Mouse (Mus musculus) v-Abl transformed pro-B cells (cell line): Measurements from ENCODE around the gene Me1.

Experiments
- in situ Hi-C, 2 experiments: fragments of 400-800 bp; cut with MboI; formaldehyde crosslinking; loops; one replicate each; pipeline ENCODE4 v1.15.1; 2025; ENCODE audit not compliant: unreplicated experiment in 2 of 2

Gene Me1

DNA sequence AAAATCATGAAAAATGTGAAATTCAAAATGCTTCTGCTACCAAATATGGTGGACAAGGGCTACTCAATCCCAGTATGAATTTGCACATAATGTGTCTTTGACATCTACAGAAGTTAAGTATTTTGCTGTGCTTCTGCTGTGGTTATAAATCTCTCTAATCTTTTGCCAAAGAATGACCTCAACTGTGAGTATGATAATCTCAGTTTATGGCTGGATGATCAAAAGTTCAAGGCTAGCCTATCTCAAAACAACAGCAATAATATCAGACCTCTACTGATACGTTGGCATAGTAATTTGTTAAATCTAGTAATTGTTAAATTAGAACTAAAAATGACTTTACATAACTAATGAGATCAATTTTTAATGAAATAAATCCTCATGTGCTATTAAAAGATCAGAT is 80.0 kb downstream of the Me1 start:
- in situ Hi-C loops = no loop called here

DNA sequence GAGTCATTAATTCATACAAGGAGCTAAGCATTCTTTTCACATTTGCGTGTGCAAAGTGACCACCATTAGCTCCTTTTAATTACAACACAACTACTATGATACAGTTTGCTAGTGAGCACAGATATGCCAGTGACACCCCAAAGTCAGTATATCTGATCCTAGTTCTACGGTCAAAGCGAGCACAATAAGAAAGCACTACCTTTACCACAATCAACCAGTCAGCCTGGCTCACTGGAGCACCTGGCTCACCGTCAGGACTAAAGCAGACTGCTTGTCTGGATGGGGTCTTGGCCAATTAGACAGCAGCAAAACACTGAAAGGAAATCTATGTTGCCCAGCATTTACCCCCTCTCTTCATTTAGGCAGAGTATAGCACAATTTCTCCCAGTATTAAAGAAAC is 83.7 kb downstream of the Me1 start:
- in situ Hi-C loops = no loop called here

DNA sequence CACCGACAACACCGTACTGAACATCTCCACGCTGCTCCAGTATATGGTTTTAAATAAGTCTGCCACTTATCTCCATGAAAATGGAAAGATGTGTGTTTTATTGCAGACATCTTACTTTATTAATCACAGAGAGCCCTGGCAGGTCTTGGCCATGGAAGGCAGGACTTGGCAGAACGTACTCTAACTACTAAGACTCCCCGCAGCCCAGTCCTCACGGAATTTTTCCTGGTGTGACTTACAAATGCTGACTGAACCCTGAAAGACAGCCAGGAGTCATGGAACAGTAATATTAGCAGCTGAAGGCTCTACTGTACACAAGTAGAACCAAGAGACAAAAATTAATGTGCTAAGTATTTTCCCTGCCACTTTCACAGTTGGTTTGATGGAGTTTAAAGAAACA is 90.0 kb downstream of the Me1 start:
- in situ Hi-C loops = no loop called here

DNA sequence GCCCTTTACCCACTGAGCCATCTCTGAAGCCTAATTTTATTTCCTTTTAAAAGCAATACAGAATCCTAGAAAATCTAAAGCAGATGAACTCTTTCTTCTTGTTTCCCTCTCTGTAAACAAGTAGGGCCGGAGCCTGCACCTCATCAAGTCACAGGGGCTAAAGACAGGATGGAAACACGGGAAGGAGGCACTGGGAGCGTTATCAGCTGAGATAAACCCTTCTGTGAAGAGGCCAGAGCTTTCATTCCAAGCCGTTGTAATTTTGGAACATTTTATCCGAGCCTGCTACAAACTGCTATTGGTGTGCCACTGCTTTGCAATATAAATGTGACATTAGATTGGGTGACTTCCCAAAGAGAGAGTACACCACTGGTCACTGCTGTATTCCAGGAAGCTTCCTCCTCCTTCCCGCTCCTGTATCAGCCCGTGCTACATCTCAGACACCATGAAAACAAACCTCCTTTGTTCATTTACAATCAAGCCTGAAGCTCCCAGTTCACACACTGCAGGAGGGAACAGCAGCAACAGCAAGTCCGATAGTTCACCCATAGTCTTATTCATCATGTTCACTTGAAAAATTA is 95.9 kb downstream of the Me1 start:
- in situ Hi-C loops = loop anchor here (10.0 to 25.0 kb wide), 2 partner anchors 425 to 1637 kb away; partner anchors contain the start of gene Cyb5r4 (in 2 of the 2)

DNA sequence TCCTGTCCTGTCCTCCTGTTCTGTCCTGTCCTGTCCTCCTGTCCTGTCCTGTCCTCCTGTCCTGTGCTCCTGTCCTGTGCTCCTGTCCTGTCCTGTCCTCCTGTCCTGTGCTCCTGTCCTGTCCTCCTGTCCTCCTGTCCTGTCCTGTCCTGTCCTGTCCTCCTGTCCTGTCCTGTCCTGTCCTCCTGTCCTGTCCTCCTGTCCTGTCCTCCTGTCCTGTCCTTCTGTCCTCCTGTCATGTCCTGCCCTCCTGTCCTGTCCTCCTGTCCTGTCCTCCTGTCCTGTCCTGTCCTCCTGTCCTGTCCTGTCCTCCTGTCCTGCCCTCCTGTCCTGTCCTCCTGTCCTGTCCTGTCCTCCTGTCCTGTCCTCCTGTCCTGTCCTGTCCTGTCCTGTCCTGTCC is 98.8 kb downstream of the Me1 start:
- in situ Hi-C loops = loop anchor here (10.0 to 25.0 kb wide), 2 partner anchors 428 to 1640 kb away; partner anchors contain the start of gene Cyb5r4 (in 2 of the 2)

DNA sequence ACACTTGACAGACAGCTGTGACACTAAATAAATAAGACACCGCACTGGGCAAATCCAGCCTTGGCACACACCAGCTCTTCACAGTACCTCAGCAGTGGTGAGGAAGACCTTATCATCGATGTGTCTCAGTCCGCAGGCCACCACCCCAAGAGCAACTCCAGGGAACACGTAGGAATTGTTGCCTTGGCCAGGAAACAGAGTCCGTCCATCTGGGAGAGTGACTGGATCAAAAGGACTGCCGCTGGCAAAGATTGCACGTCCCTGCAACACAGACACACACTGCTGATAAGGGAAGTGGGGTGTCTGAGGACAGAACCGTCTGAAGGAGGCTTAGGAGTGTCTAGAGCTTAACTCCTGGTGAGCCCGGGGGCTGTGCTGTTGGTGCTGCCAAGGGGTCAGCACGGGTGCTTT is 101.4 kb downstream of the Me1 start:
- in situ Hi-C loops = loop anchor here (5.0 to 25.0 kb wide), 5 partner anchors 153 to 1643 kb away; partner anchors contain the start of gene Cyb5r4 (in 2 of the 2)

DNA sequence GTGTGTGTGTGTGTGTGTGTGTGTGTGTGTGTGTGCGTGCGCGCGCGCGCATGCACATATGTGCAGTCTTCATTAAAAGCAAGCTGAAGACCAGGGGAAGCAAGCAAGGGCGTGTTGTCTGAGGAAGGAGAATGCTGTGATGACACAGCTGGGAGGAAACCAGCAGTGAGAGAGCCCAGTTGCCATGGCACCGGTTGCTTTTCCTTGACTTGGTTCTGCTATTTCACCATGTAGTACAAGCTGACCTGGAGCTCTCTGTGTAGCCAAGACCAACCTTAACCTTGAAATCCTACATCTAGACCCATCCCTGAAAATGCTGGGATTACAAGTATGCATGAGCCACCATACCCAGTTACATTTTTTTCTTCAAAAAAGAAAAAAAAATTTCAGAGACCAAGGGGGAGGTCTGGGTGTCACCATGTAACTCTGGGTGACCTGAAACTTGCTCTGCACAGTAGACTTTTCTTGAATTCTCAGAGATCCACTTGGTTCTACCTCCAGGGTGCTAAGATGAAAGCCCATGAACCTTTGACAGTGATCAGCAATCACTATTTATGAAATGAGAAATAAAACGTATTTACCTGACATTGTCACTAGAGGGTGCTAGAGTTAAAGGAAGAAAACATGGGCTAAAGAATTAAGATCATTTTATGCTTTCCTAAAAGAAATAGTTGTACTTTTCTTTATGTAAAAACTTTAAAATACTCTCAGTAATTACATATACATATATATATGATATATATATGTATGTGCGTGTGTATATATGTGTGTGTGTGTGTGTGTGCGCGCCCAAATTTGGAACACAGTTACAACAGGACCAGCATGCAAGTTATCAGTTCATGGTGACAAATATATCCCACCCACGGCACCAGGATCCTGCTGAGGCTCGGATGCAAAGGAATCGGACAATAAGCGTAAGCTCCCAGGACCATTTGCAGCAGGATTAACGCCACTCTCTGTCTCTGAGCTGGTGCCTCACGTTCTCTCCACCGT is 102.8 kb downstream of the Me1 start:
- in situ Hi-C loops = loop anchor here (5.0 to 25.0 kb wide), 5 partner anchors 154 to 1644 kb away; partner anchors contain the start of gene Cyb5r4 (in 2 of the 2)

DNA sequence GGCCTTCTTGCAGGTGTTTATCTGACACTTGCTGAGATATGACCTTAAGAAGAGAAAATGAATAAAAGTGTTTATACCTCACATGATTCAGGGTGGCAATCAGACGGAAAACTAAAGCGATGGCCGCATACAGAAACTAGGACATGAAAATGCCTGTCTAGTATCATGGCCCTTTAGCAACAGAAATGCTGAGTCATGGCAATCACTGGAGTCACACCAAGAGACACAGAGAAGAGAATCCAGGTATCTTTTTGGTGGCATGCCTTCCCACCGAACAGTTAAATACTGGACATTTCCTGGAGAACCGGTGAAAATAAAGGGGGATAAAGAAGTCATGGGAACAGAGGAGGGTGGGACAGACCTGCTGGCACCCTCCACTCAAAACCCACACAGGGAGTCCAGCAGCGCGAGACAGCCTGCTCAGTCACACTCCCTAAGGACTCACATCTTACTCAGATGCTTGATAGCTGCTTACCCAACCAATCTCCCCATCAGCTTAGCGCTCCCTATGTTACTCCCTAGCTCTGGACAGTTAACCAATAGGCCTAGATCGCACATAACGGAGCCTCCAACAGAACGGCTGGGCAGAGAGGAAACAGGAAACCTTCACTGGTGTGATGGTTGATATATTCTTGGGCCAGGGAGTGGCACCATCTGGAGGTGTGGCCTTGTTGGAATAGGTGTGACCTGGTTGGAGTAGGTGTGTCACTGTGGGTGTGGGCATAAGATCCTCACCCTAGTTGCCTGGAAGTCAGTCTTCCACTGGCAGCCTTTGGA is 108.5 kb downstream of the Me1 start:
- in situ Hi-C loops = loop anchor here (5.0 to 25.0 kb wide), 3 partner anchors 670 to 1650 kb away; partner anchors contain the start of gene Cep162 (in 1 of the 2)

DNA sequence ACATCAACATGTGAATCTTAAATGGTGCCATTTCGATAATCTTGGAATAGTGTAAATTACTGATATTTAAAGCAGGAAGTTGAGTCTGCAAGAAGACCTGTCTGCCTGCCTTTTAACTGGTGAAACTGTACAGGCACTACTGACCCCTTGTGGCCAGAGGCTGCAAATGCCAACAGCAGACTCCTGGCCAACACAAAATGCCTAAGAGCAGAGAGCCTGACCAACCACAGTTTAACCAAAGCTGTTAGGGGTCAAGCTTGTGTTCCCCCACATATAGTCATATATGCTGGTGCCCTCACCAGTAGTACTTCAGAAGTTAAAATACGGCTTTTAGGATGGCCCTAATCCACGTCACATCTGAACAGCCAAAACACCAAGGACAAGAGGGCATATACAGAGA is 112.0 kb downstream of the Me1 start:
- in situ Hi-C loops = loop anchor here (10.0 to 25.0 kb wide), 2 partner anchors 1641 to 1654 kb away; no protein-coding TSS in a partner anchor

DNA sequence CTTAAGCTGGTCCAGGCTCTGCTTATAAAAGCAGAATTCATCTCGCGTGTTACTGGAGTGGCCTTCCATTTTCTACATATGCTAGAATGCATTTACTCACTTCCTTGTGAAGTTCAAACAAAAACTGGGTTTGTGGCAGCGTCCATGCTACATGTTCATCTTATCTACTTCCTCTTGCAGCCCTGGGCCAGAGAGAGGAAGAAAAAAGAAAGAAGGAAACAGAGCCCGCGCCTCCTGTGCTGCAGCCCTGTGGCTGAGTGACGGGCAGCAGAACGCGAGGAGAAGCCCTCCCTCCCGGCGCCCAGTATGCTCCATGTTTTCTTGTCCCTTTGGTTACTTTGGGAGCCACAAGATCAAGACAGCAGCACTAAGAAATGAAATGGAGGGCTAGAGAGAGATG is 116.1 kb downstream of the Me1 start:
- in situ Hi-C loops = loop anchor here (5.0 to 25.0 kb wide), 3 partner anchors 802 to 1658 kb away; no protein-coding TSS in a partner anchor

DNA sequence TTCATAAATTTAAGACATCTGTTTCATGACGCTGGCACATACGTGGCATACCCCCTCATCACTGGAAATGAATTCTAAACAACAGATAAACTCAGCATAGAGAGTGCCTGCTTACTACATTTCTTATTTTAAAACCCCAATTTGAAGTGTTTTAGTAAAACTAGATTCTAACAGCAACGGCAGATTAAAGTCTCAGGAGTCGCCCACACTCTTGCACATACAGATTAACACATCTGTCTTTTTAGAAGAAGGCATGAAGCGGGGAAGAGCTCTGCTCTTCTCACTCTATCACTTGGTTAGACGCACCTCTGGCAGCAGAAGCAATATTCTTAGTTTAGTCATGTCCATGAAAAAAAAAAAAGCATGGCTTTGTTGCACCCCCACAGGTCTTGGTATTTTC is 120.6 kb downstream of the Me1 start:
- in situ Hi-C loops = loop anchor here in 1 of 2 experiments (5.0 to 25.0 kb wide), 2 partner anchors 798 to 1662 kb away; no protein-coding TSS in a partner anchor

DNA sequence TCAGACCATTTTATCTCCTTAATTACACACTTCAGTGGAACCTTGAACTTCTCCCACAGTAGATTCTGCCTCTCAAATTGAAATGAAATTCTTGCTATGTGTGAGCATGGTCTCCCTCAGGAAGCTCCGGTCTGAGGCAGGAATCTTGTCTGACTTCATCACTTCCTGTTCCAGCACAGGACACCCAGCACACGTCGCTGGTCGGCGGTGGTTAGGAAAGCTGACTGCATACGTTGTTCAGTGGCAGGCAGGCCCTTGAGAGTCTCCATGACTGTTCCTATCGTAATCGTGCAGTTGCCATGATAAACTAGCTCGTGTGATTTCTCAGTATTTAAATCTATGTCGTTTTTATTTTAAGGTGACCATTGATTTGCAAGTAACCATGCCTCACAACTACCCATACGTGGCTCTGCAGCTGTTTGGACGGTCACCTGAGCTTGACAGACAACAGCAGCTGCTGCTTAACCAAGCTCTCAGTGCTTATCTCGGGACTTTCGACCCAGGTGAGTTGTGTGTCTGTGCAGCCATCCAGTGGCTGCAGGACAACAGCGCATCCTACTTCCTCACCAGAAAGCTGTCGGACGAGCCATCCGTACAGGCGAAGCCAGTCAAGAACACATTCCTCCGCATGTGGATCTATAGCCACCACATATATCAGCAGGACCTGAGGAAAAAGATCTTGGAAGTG is 122.0 kb downstream of the Me1 start:
- in situ Hi-C loops = loop anchor here (5.0 kb wide), 2 partner anchors 106 to 796 kb away; partner anchors contain the start of gene Dop1a (in 2 of the 2)

DNA sequence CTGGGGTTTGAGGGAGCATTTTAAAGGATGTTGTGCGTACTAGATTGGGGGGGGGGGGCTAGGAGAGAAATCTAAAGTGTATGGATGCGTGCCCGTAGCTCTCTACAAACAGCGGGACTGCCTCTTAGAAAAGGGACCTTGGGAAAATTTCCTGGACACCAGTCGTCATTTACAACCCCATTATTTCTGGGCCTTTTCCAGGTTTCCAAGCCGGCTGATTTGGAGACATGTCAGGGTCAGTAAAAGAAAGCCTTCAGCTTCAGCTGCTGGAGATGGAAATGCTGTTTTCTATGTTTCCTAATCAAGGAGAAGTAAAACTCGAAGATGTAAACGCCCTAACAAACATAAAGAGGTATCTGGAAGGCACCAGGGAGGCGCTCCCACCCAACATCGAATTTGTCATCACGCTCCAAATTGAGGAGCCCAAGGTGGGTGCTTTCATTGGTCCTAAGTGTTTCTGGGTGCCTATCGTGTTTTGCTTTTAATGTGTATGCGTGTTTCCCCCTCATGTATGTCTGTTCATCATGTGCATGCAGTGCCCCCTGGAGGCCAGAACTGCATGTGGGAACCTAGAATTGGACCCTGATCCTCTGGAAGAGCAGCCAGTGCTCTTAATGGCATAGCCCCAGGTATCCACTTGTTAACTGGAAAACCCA is 123.0 kb downstream of the Me1 start:
- in situ Hi-C loops = loop anchor here (5.0 kb wide), 2 partner anchors 105 to 795 kb away; partner anchors contain the start of gene Dop1a (in 2 of the 2)

DNA sequence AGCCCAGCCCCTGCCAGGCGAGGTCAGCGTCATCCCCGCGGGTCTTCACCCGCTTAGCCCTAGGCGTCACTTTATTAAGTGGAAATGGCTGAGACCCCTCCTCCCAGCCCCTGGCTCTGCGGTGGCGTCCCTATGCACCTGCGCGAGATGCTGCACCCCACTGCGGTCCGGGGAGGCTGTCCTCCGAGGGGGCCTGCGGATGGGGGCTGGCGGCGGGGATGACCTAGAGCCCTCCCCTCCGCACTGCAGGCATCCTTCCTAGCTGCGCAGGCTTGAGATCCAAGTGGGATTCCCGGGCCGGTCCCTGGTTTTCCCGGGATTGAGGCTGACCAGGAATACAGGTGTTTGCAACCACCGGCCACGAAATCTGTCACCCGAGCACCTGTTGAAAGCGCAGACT is 123.6 kb downstream of the Me1 start:
- in situ Hi-C loops = loop anchor here (5.0 kb wide), 2 partner anchors 105 to 795 kb away; partner anchors contain the start of gene Dop1a (in 2 of the 2)

DNA sequence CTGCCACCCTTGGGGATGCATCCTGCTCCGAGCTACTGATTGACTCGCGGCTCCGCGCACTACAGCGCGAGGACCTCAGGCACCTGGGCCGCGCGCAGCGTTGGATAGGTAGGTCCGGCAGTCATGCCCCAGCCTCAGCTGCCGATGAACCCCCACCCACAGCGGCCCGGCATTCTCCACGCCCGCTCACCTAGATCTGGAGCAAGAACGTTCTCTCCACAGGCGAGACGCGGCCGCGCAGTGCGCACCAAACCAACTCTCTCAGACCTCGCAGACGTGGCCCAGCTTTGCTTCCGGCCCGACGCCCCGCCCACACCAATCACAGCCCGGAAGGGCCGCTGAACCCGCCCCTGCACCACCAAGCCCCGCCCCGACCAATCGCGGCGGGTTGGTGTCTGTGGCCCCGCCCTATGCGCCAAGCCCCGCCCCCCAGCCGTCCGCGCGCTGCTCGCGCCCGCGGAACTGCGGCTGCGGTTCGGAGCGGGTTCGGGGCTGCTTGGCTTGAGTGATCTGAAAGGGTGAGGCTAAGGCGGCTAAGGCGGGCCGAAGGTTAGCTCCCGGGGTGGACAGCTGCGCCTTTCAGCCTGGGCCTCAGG is 124.1 kb downstream of the Me1 start, which contains the start of the genes Pgm3 and Rwdd2a:
Gene Pgm3 (minus strand): TSS at position 303 of the 596 bp plus-strand sequence.
Gene Rwdd2a (plus strand): TSS at position 452 of the 596 bp plus-strand sequence.
- in situ Hi-C loops = loop anchor here (5.0 kb wide), 2 partner anchors 104 to 794 kb away; partner anchors contain the start of gene Dop1a (in 2 of the 2)

DNA sequence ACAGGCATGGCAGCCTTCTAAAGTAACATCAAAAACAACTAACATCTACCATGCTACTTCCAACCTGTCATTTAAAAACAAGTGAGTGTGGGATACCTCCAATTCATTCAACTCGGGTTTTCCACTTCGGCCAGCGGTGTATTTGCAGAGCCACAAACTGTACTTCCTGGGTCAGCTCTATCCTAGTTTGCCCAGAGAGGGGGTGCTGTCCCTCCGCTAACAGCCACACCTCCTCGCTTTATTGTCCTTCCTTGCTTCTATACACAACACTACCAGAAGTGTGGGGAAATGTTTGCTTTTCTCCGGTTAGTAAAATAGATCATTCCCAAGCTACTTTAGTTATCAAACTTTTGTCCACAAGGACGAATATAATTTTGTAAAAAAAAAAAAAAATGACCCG is 124.8 kb downstream of the Me1 start:
- in situ Hi-C loops = loop anchor here (5.0 kb wide), 2 partner anchors 104 to 794 kb away; partner anchors contain the start of gene Dop1a (in 2 of the 2)

DNA sequence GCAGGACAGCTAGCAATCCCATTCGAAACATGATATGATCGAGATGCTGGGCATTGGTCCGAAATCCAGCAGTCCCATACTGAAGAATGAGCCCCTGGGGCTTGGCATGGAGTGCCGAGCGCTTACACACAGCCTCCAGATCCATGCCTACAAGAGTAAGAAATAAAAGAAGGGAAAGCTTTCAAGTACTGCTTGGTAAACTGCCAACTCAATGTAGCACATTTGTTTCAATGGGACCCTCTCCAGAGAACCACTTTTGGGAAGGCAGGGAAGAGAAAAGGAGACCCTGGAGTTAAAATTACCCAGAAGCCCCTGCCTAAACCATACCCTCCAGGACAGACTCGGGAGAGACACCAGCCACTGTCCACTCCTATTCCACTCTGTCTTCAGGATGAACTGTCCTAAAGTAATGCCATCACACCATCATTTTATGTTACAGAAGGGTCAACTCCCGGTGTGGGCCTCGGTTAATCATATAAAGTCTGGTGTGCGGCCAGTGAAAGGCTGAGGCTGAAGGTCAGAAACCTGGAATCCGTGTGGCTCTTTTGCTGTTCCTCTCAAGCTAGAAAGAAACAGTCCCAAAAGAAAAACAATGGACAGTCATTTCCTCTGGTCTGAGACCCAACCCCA is 125.4 kb downstream of the Me1 start:
- in situ Hi-C loops = loop anchor here (5.0 kb wide), 2 partner anchors 103 to 793 kb away; partner anchors contain the start of gene Dop1a (in 2 of the 2)
